Mouse (Mus musculus) liver, embryonic 14.5 days (tissue): Measurements from ENCODE around the gene Cog7. TPM values are rescaled to one million over a fixed set of nuclear protein-coding genes. Genes with fewer than 3 reads are reported as not detected.

Source experiments
- ATAC-seq: fragments of 200-750 bp; cut with Nextera tagmentation; 2 replicates; pipeline ENCODE4 v1.8.0; 2017; ENCODE audit warnings: moderate number of reproducible peaks, mild to moderate bottlenecking, moderate library complexity; ENCODE audit not compliant: insufficient read depth
- DNase-seq, 3 experiments: peaks; one replicate each; pipeline ENCODE4 v3.0.0-alpha.2; 2012 to 2013; ENCODE audit warnings: low read depth in 3 of 3, low spot score in 3 of 3
- H3K27ac ChIP-seq: fragments of 300-500 bp; sonication (generic); 2 replicates; pipeline ENCODE4 v1.5.1; 2014; ENCODE audit warnings: moderate library complexity, mild to moderate bottlenecking, control low read depth, inconsistent platforms
- H3K27me3 ChIP-seq: fragments of 300-500 bp; sonication (generic); 2 replicates; pipeline ENCODE4 v1.6.1; 2014; ENCODE audit warnings: mild to moderate bottlenecking, low read length, moderate library complexity; ENCODE audit not compliant: control insufficient read depth, insufficient read depth
- H3K36me3 ChIP-seq: fragments of 300-500 bp; sonication (generic); replicated peaks from 2 replicates; pipeline ENCODE4 v1.6.1; 2014; ENCODE audit warnings: low read depth; ENCODE audit not compliant: control insufficient read depth, insufficient read depth
- H3K4me1 ChIP-seq, 2 experiments: fragments of 200-500 bp in 1 of 2; fragments of 300-500 bp in 1 of 2; sonication (generic) in 1 of 2; replicated peaks; 2 replicates each; pipeline ENCODE4 v1.6.1; 2012 to 2014; ENCODE audit warnings: antibody characterized with exemption in 1 of 2, inconsistent platforms in 1 of 2, low read length in 1 of 2; ENCODE audit not compliant: control insufficient read depth in 2 of 2, insufficient read depth in 2 of 2
- H3K4me2 ChIP-seq: fragments of 300-500 bp; sonication (generic); 2 replicates; pipeline ENCODE4 v1.6.1; 2014; ENCODE audit warnings: low read depth, mild to moderate bottlenecking, control low read depth, moderate library complexity
- H3K4me3 ChIP-seq, 2 experiments: fragments of 200-500 bp in 1 of 2; fragments of 300-500 bp in 1 of 2; sonication (generic) in 1 of 2; 2 replicates each; pipeline ENCODE4 v1.5.1; 2012 to 2014; ENCODE audit warnings: low read depth in 2 of 2, low read length in 2 of 2, mild to moderate bottlenecking in 2 of 2, control low read depth in 1 of 2, inconsistent platforms in 1 of 2, moderate library complexity in 1 of 2; ENCODE audit not compliant: insufficient read depth in 1 of 2
- H3K9ac ChIP-seq: fragments of 300-500 bp; sonication (generic); replicated peaks from 2 replicates; pipeline ENCODE4 v1.6.1; 2014; ENCODE audit warnings: mild to moderate bottlenecking, control low read depth, moderate library complexity
- H3K9me3 ChIP-seq: fragments of 300-500 bp; sonication (generic); 2 replicates; pipeline ENCODE4 v1.6.1; 2016; ENCODE audit warnings: low read length, mixed read lengths; ENCODE audit not compliant: control insufficient read depth
- CTCF ChIP-seq: IDR thresholded peaks from 2 replicates; pipeline ENCODE4 v1.5.1; 2016; ENCODE audit warnings: antibody characterized with exemption, low read depth, control low read depth
- EP300 ChIP-seq: IDR thresholded peaks from 2 replicates; pipeline ENCODE4 v1.6.1; 2016; ENCODE audit warnings: antibody characterized with exemption, low read depth
- WGBS: fragments of 180-500 bp; shearing (Covaris S2); extraction: QIAGEN DNeasy Blood & Tissue Kit; methylation state at CpG from one replicate; pipeline ENCODE4 v1.1.7; 2014; ENCODE audit not compliant: insufficient replicate concordance; 5-methylcytosine and 5-hydroxymethylcytosine counted together
- polyA plus RNA-seq, 2 experiments: library from polyadenylated mRNA; depleted of rRNA in 1 of 2; stranded (reverse) in 1 of 2; unstranded in 1 of 2; fragments of >200 nt; fragmentation: Nextera tagmentation in 1 of 2; extraction: Ambion mirVana in 1 of 2; gene quantifications; 2 replicates each; pipeline versions ENCODE4 v1.2.1 to v1.2.3; 2012 to 2014

Cog7 gene
- polyA plus RNA-seq, 2 experiments, result 4.7 to 7.2 TPM

DNA sequence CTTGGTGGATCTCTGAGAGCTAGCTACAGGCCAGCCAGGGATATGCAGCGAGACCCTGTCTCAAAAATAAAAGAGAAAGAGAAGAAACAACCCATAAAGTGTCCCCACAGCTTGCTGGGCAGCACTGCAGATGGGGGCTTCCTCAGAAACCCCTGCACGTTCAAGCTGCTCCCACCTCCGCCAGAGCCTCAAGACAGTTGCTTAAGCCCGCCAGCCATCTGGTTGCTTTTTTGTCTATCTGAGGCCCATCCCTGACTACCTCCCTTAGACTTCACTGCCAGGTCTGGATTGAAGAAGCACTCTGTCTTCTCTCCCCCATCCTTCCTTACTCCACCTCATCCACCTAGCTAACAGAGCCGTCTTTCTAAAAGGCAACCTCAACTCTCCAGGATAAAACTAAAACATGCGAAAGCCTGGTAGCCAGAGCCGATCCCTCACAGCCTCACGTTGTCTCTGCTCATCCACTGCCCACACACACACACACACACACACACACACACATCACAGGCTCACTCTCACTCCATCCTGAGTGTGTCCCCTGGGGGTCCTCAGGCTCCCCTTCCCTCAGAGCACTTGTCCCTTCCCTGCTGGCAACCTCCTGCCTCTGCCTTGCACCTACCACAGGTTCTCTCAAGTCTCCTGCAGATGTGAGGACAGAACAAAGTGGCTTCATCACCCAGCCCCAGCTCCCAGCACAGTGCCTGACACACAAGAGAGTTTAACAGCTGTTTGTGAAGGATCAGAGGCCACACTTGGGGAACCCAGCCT lies 43.2 kb downstream of the Cog7 start:
- 73% methylated on average over 8 of the region's 8 CpGs for whole genome bisulfite sequencing
- TF ChIP-seq EP300 (no peak), CTCF (no peak)
- DNase-seq, result no peak

GRCm38 (mm10) chr7:121936861-121937630 lies 44.5 kb downstream of the Cog7 start:
- H3K4me3 ChIP-seq, result no peak overlapping the region
- H3K4me2 ChIP-seq, result no peak overlapping the region
- peaks cover 2 to 4% of the 10 kb centered on the region in 2 experiments; a peak in 3 of 4 replicates for H3K4me1 ChIP-seq
- no peaks in the 10 kb centered on the region for H3K36me3 ChIP-seq
- no peaks in the 10 kb centered on the region for H3K9me3 ChIP-seq
- ATAC-seq, result no peak
- DNase-seq, result no peak
- TF ChIP-seq CTCF (no peak), EP300 (no peak)
- H3K27ac ChIP-seq, result no peak overlapping the region
- no peaks in the 10 kb centered on the region for H3K27me3 ChIP-seq
- no peak overlapping the region for H3K9ac ChIP-seq
- WGBS, result 74% methylated on average over 14 of the region's 14 CpGs

More for the DNA sequence above, 43.2 kb downstream of the Cog7 start:
- no peak for ATAC-seq
- no peak overlapping the region for H3K27ac ChIP-seq
- H3K36me3 ChIP-seq, result no peaks in the 10 kb centered on the region
- no peaks in the 10 kb centered on the region for H3K27me3 ChIP-seq
- no peak overlapping the region for H3K4me2 ChIP-seq
- no peaks in the 10 kb centered on the region for H3K9me3 ChIP-seq
- H3K4me1 ChIP-seq, result peaks cover 2 to 4% of the 10 kb centered on the region in 2 experiments; a peak in 3 of 4 replicates
- H3K9ac ChIP-seq, result no peak overlapping the region
- no peak overlapping the region for H3K4me3 ChIP-seq

DNA sequence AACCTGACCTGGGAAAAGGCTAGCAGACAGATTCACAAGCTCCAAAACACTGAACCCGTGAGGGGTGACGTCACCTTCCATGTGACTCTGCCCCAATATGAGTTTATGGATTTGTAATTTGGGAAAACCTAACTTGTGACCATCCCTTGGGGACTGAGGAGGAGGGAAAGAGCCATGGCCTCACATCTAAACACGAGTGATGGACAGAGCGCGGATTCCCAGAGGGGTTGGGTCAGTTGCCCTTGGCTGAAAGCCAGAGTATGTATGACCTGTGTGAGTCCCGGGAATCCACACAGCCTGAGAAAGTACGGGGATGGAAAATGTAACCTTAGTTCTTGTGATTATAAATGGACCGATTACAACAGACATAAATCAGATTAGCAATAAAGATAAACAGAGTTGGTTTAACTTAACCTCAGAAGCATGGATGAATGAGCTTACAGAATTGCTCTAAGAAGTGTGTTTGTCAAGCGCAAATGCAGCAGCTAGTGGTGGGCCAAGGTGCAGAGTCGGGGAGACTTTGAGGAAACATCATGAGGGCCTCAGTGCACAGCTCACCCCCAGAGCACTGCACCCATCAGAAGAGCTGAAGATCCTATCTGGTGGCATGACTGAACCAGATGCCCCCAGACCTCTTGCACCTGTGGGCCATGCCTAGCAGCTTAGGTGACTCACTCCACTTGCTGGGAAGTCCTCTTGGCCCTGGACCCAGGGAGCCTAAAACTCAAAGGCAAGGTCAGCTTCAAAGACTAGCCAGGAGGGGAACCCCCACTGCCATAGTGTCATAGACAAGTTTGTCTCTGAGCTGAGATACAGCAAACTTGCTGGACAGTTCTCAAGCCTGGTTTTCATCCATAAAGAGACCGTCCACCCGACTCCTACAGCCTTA lies 45.4 kb downstream of the Cog7 start:
- no peaks in the 10 kb centered on the region for H3K36me3 ChIP-seq
- no peak overlapping the region for H3K4me3 ChIP-seq
- no peak overlapping the region for H3K4me2 ChIP-seq
- H3K9me3 ChIP-seq, result no peaks in the 10 kb centered on the region
- H3K4me1 ChIP-seq, result peaks cover 2 to 4% of the 10 kb centered on the region in 2 experiments; a peak in 3 of 4 replicates
- ATAC-seq, result no peak
- no peak for DNase-seq
- H3K27ac ChIP-seq, result no peak overlapping the region
- TF ChIP-seq EP300, result no peak
- TF ChIP-seq CTCF, result no peak
- no peaks in the 10 kb centered on the region for H3K27me3 ChIP-seq
- H3K9ac ChIP-seq, result no peak overlapping the region
- WGBS, result 72% methylated on average over 12 of the region's 12 CpGs

- TF ChIP-seq CTCF (no peak), EP300 (no peak)
- 62% methylated on average over 2 of the region's 2 CpGs for WGBS
- Histone ChIP-seq H3K27me3 (no peaks in the 10 kb centered on the region), H3K4me2 (no peak overlapping the region), H3K9ac (no peak overlapping the region), H3K9me3 (no peaks in the 10 kb centered on the region), H3K4me1 (no peaks in the 10 kb centered on the region), H3K4me3 (no peak overlapping the region), H3K36me3 (no peaks in the 10 kb centered on the region), H3K27ac (no peak overlapping the region)
- no peak for DNase-seq
- no peak for ATAC-seq
These were observed 47.2 kb downstream of the Cog7 start for GRCm38 (mm10) chr7:121934346-121934745.
